ENCODE assay signal across 22 mouse cellular contexts in genomic region chr6:83766982-83767381, GRCm38 (mm10). TPM values are rescaled to one million over a fixed set of nuclear protein-coding genes. Genes with fewer than 3 reads are reported as not detected.
"Had no signal": no experiment of that assay in that cellular context is flagged by ENCODE, and none has a peak within 500 bp of the region (broad histone marks: within the 10 kb centered on the region; RNA-seq: fewer than 3 reads in every experiment).

No protein-coding gene starts in this region.

- H3K9ac ChIP-seq: liver, embryonic 15.5 days; neural tube, embryonic 15.5 days had no signal

- H3K9me3 ChIP-seq: limb, embryonic 10.5 days; liver, embryonic 15.5 days; midbrain, embryonic 10.5 days; neural tube, embryonic 15.5 days had no signal

- H3K27ac ChIP-seq: left cerebral cortex, adult 2 months; limb, embryonic 10.5 days; liver, embryonic 15.5 days; midbrain, embryonic 10.5 days; neural tube, embryonic 15.5 days; stomach, postnatal 0 days had no signal

- H3K4me2 ChIP-seq: liver, embryonic 11.5 days; liver, embryonic 15.5 days; neural tube, embryonic 15.5 days had no signal

- ATAC-seq: lung, postnatal 0 days had no signal

- DNase-seq: kidney, postnatal 25 days; lung, adult 2 months; lung, postnatal 36 days; midbrain, embryonic 14.5 days; thymus, adult 2 months; thymus, postnatal 25 days had no signal

- H3K4me3 ChIP-seq: left cerebral cortex, adult 2 months; limb, embryonic 10.5 days; liver, embryonic 15.5 days; midbrain, embryonic 10.5 days; myocyte; neural tube, embryonic 15.5 days had no signal

RNA-seq across cellular contexts. Expression of gene Ankrd53, which starts 4.5 kb away (rescaled TPM):
- total RNA-seq: layer of hippocampus, postnatal 25 days; left cerebral cortex, adult 2 months; left cerebral cortex, postnatal 14 days; megakaryocyte progenitor cell, adult 5-6 weeks had no signal
- polyA plus RNA-seq: limb, embryonic 14.5 days; liver, embryonic 15.5 days; lung, adult 2 months; midbrain, embryonic 10.5 days; neural tube, embryonic 11.5 days; stomach, postnatal 0 days; urinary bladder, adult 2 months had no signal

RNA-seq across cellular contexts. Expression of gene Atp6v1b1, which starts 24.2 kb away (rescaled TPM):
- total RNA-seq: left cerebral cortex, postnatal 14 days; megakaryocyte progenitor cell, adult 5-6 weeks had no signal
- polyA plus RNA-seq: limb, embryonic 10.5 days; liver, embryonic 11.5 days; liver, embryonic 15.5 days; midbrain, embryonic 10.5 days; midbrain, embryonic 14.5 days; myocyte; neural tube, embryonic 11.5 days; neural tube, embryonic 15.5 days; urinary bladder, adult 2 months had no signal

RNA-seq across cellular contexts. Expression of gene Vax2, which starts 55.9 kb away (rescaled TPM):
- total RNA-seq: layer of hippocampus, postnatal 25 days; left cerebral cortex, adult 2 months; left cerebral cortex, postnatal 14 days; megakaryocyte progenitor cell, adult 5-6 weeks had no signal
- polyA plus RNA-seq: kidney, embryonic 16.5 days; liver, embryonic 11.5 days; liver, embryonic 15.5 days; lung, adult 2 months; lung, postnatal 0 days; neural tube, embryonic 11.5 days; neural tube, embryonic 15.5 days; stomach, postnatal 0 days; urinary bladder, adult 2 months had no signal
